Mouse (Mus musculus) midbrain, postnatal 0 days (tissue): ENCODE measurements at regions not wholly inside any gene's neighbourhood (a gene's known extent, or its start where the extent isn't known, plus 50 kb on each side); places are given as distances from the start of the nearest gene placed in this dataset.

Experiments used
- ATAC-seq: fragments of 200-750 bp; cut with Nextera tagmentation; 2 replicates; pipeline ENCODE4 v1.8.0; 2017; ENCODE audit warnings: moderate number of reproducible peaks, mild to moderate bottlenecking, moderate TSS enrichment, moderate library complexity; ENCODE audit not compliant: low FRiP score
- DNase-seq: peaks from one replicate; pipeline ENCODE4 v3.0.0-alpha.2; 2015; ENCODE audit warnings: low spot score
- H3K27ac ChIP-seq: fragments of 300-500 bp; sonication (generic); 2 replicates; pipeline ENCODE4 v1.5.1; 2014; ENCODE audit warnings: low read depth, mild to moderate bottlenecking, low read length, mixed read lengths
- H3K27me3 ChIP-seq: fragments of 300-500 bp; sonication (generic); 2 replicates; pipeline ENCODE4 v1.6.1; 2014; ENCODE audit warnings: low read length, control low read depth, mixed read lengths; ENCODE audit not compliant: insufficient read depth
- H3K36me3 ChIP-seq: fragments of 300-500 bp; sonication (generic); 2 replicates; pipeline ENCODE4 v1.6.1; 2014; ENCODE audit warnings: low read length, control low read depth, mixed read lengths; ENCODE audit not compliant: insufficient read depth
- H3K4me1 ChIP-seq: fragments of 300-500 bp; sonication (generic); 2 replicates; pipeline ENCODE4 v1.6.1; 2014; ENCODE audit warnings: mild to moderate bottlenecking, control low read depth, antibody characterized with exemption, low read length, mixed read lengths; ENCODE audit not compliant: insufficient read depth
- H3K4me2 ChIP-seq: fragments of 300-500 bp; sonication (generic); 2 replicates; pipeline ENCODE4 v1.6.1; 2014; ENCODE audit warnings: low read depth, mild to moderate bottlenecking, low read length, mixed read lengths; ENCODE audit not compliant: poor library complexity, severe bottlenecking
- H3K4me3 ChIP-seq: fragments of 300-500 bp; sonication (generic); 2 replicates; pipeline ENCODE4 v1.5.1; 2014; ENCODE audit warnings: low read depth, mild to moderate bottlenecking, low read length, moderate library complexity
- H3K9ac ChIP-seq: fragments of 300-500 bp; sonication (generic); replicated peaks from 2 replicates; pipeline ENCODE4 v1.6.1; 2014; ENCODE audit warnings: mild to moderate bottlenecking, low read length, moderate library complexity, mixed read lengths; ENCODE audit not compliant: poor library complexity, severe bottlenecking
- H3K9me3 ChIP-seq: fragments of 300-500 bp; sonication (generic); 2 replicates; pipeline ENCODE4 v1.6.1; 2016; ENCODE audit warnings: low read length, control low read depth
- CTCF ChIP-seq: IDR thresholded peaks from 2 replicates; pipeline ENCODE4 v1.5.1; 2016; ENCODE audit warnings: antibody characterized with exemption, mild to moderate bottlenecking
- WGBS: fragments of 180-500 bp; shearing (Covaris S2); extraction: QIAGEN DNeasy Blood & Tissue Kit; methylation state at CpG from one replicate; pipeline ENCODE4 v1.1.7; 2014; 5-methylcytosine and 5-hydroxymethylcytosine counted together

DNA sequence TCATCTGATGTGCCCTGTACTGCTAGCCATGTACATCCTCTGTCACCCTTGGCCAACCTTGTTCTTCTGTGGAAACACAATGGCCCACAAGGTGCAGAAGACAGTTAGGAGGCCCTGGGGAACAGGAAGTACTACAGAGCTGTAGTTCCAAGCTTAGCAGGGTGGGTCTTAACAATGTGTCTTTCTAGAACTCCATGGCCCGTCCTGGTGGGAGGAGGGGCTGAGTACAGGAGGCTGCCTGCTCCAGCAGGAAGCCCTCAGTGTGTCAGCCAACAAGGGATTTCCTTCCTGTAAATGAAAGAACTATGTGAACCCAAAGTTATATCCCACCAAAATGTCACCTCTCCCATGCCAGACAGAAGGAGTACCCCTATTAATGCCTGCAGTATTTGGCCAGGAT is 190.4 kb downstream of the Gm10260 start:
- H3K9me3 ChIP-seq = no peaks in the 10 kb centered on the region
- no peak overlapping the region for H3K4me2 ChIP-seq
- peaks cover 3% of the 10 kb centered on the region; the same call in 1 of the 2 replicates for H3K4me1 ChIP-seq
- no peaks in the 10 kb centered on the region for H3K27me3 ChIP-seq
- WGBS = 65% methylated on average over 1 of the region's 1 CpGs
- no peak overlapping the region for H3K9ac ChIP-seq
- no peaks in the 10 kb centered on the region for H3K36me3 ChIP-seq
- TF ChIP-seq CTCF = no peak
- H3K4me3 ChIP-seq = no peak overlapping the region
- H3K27ac ChIP-seq = no peak overlapping the region
- ATAC-seq (no peak), DNase-seq (no peak)

DNA sequence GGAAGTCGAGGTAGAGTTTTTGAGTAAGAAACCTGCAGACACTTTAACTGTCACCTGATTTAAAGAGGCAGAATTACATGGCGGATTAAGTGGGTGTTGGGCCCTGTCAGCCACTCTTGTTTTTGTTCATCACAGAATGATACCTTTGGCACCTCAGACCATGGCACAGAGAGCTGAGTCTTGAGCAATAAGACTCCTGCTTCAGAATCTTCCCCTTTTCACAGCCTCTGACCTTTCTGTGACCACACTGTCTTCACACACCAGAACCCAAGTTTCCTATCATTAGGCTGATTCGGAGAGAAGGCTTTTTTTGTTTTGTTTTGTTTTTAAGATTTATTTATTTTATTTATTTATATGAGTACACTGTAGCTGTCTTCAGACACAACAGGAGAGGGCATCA is 192.8 kb downstream of the Gm10260 start:
- TF ChIP-seq CTCF = no peak
- Histone ChIP-seq H3K9ac (no peak overlapping the region), H3K9me3 (no peaks in the 10 kb centered on the region), H3K4me2 (no peak overlapping the region), H3K36me3 (no peaks in the 10 kb centered on the region), H3K27me3 (no peaks in the 10 kb centered on the region), H3K27ac (no peak overlapping the region), H3K4me3 (no peak overlapping the region), H3K4me1 (peaks cover 3% of the 10 kb centered on the region; the same call in 1 of the 2 replicates)
- 77% methylated on average over 3 of the region's 3 CpGs for WGBS
- no peak for ATAC-seq
- no peak for DNase-seq

DNA sequence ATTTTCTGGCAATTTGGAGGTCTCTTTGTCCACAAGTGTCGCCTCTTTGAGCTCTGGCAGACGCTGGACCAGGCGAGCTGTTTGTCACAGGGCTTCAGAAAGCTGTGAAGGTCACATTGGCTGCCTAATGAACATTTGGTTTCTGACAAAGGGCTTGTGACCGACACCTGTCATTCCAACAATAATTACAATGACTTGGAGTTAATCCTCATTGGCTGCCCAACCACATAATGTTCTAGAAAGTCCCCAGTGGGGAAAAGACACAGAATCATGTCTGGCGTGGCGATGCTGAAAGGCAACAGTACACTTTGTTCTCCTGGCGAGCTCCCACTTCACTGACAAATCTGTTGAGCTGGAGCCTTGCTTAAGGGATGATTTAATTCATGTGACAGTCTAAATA is 194.4 kb downstream of the Gm10260 start:
- Histone ChIP-seq H3K27me3 (no peaks in the 10 kb centered on the region), H3K4me2 (no peak overlapping the region), H3K36me3 (no peaks in the 10 kb centered on the region), H3K4me3 (no peak overlapping the region), H3K9me3 (no peaks in the 10 kb centered on the region), H3K4me1 (peaks cover 3% of the 10 kb centered on the region; the same call in 1 of the 2 replicates), H3K27ac (no peak overlapping the region), H3K9ac (no peak overlapping the region)
- ATAC-seq (no peak), DNase-seq (peak; percentile 46)
- WGBS = 29% methylated on average over 7 of the region's 7 CpGs
- no peak for TF ChIP-seq CTCF

DNA sequence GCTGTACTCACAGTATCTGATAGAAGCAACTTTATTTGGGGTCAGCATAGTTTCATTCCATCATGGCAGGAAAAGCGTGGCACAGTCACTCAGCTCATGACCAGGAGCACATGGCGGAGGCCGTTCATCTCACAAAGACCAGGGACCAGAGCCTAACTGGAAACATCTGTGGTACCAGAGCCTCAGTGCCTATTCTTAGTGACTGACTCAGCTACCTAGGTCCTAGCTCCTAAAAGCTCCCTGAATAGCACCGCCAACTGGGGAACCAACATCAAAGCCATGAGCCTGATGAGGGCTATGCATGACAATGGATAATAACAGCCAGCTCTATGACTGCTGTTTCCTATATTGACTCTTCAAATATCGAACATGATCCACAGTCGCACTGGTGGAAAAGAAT is 198.2 kb downstream of the Gm10260 start:
- peaks cover 3% of the 10 kb centered on the region; the same call in 1 of the 2 replicates for H3K4me1 ChIP-seq
- H3K4me2 ChIP-seq = no peak overlapping the region
- no peak overlapping the region for H3K9ac ChIP-seq
- TF ChIP-seq CTCF = no peak
- 85% methylated on average over 6 of the region's 6 CpGs for WGBS
- no peaks in the 10 kb centered on the region for H3K27me3 ChIP-seq
- no peaks in the 10 kb centered on the region for H3K36me3 ChIP-seq
- ATAC-seq (no peak), DNase-seq (no peak)
- no peak overlapping the region for H3K4me3 ChIP-seq
- H3K9me3 ChIP-seq = no peaks in the 10 kb centered on the region
- H3K27ac ChIP-seq = no peak overlapping the region

DNA sequence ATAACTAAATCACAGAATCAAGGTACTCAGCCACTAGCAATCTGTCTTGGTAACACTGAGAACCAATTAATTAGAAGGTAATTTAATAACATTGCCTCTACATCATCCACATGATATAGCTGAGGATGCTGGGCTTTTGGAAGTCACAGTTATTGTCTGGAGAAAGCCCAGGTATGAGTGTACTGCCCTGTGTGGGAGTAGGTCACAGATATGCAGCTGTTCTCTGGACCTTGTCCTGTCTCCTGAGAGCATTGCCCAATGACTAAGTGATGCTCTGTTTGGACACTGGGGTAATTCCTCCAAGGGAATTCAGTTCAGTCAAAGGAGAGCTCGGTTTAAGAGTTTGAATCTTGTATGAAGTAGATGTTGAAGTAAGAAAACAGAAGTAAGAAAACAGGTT is 199.6 kb downstream of the Gm10260 start:
- no peak for DNase-seq
- Histone ChIP-seq H3K9me3 (no peaks in the 10 kb centered on the region), H3K27me3 (no peaks in the 10 kb centered on the region), H3K9ac (no peak overlapping the region), H3K36me3 (no peaks in the 10 kb centered on the region), H3K4me3 (no peak overlapping the region), H3K4me2 (no peak overlapping the region), H3K4me1 (peaks cover under 1% of the 10 kb centered on the region; the same call in 1 of the 2 replicates), H3K27ac (no peak overlapping the region)
- no peak for TF ChIP-seq CTCF
- no peak for ATAC-seq
- 70% methylated on average over 1 of the region's 1 CpGs for WGBS

DNA sequence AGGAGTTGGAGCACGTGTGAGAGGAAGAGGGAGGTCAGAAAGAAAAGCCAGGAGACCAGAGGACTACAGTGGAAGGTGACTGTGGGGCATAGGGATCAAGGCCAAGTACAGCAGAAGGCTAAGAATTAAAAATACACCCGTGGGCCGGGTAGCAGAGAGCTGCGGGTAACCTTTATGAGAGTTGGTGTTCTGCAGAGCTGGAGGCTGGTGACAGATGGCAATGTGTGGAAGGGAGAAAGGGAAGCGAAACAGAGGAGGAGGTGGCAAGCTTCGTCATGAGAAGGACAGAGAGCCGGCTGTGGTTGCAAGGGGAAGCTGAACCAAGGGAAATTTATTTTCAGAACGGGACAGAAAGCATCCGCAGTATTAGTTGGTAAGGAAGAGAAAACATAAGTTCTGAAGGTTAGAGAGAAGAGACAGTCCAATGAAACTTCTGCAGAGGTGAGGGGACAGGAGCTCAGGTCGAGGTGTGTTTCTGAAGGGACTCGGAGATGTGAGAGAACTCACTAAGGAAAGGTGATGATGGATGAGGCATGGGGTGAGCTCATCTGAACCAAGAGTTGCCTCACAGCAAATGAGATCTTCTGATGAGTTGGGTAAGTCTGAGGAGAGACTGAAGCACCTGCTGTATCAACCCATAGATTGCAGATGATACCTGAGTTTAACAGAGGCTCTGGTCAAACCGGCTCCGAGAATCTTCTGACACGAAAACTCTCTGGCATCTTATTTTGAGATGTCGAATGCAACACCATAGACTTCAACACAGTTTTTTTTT is 200.6 kb downstream of the Gm10260 start:
- ATAC-seq (no peak), DNase-seq (no peak)
- no peaks in the 10 kb centered on the region for H3K27me3 ChIP-seq
- H3K4me2 ChIP-seq = no peak overlapping the region
- no peaks in the 10 kb centered on the region for H3K9me3 ChIP-seq
- H3K4me3 ChIP-seq = no peak overlapping the region
- no peaks in the 10 kb centered on the region for H3K36me3 ChIP-seq
- TF ChIP-seq CTCF = no peak
- H3K4me1 ChIP-seq = no peaks in the 10 kb centered on the region
- 95% methylated on average over 15 of the region's 15 CpGs for WGBS
- no peak overlapping the region for H3K27ac ChIP-seq
- H3K9ac ChIP-seq = no peak overlapping the region
